Mouse (Mus musculus): ENCODE results near the gene Cdh16. TPM values are rescaled to one million over a fixed set of nuclear protein-coding genes. Genes with fewer than 3 reads are reported as not detected.
"Not testable (repeated sequence)": the region's sequence is repeated elsewhere in the genome, so short reads cannot be mapped to it uniquely, and the experiment has no call there.

Cdh16 gene
- 13.8 and 17.2 TPM in 2 replicates for polyA plus RNA-seq (2015; fragmentation: Nextera tagmentation; extraction: Ambion mirVana)

GRCm38 (mm10) chr8:104624161-104624560 is at the start of gene Cdh16:
Gene Cdh16 (minus strand): TSS chr8:104624396.
- H3K4me2 ChIP-seq (replicated peaks; ENCODE audit: low read depth, low read length): no peak within 1 kb of the TSS
- H3K9ac ChIP-seq (replicated peaks; ENCODE audit: low read depth): no peak within 1 kb of the TSS
- no peak within 1 kb of the TSS for H3K4me3 ChIP-seq (ENCODE audit: low read depth, low read length)
- no peaks in the 10 kb centered on the region for H3K9me3 ChIP-seq (ENCODE audit: low read length)
- peak; percentile 90 for ATAC-seq
- H3K27ac ChIP-seq (ENCODE audit: low read length): peak within 1 kb of the TSS; percentile 34
- H3K36me3 ChIP-seq (ENCODE audit: insufficient read depth, low read length): no peaks in the 10 kb centered on the region
- H3K27me3 ChIP-seq (replicated peaks; ENCODE audit: insufficient read depth, low read length): no peaks in the 10 kb centered on the region
- 56% methylated on average over 6 of the region's 6 CpGs for WGBS
- DNase-seq (ENCODE audit: low spot score): peak; percentile 80
- H3K4me1 ChIP-seq (ENCODE audit: insufficient read depth, low read depth, low read length): no peaks in the 10 kb centered on the region
- TF ChIP-seq EP300 (IDR thresholded peaks at IDR 0.05): no peak
- no peak for TF ChIP-seq CTCF (IDR thresholded peaks at IDR 0.05)

- 69% methylated on average over 4 of the region's 4 CpGs for WGBS
- H3K4me2 ChIP-seq (replicated peaks; ENCODE audit: low read depth, low read length): no peak overlapping the region
- no peak overlapping the region for H3K4me3 ChIP-seq (ENCODE audit: low read depth, low read length)
- H3K27ac ChIP-seq (ENCODE audit: low read length): no peak overlapping the region
- no peak overlapping the region for H3K9ac ChIP-seq (replicated peaks; ENCODE audit: low read depth)
- no peaks in the 10 kb centered on the region for H3K36me3 ChIP-seq (ENCODE audit: insufficient read depth, low read length)
- H3K9me3 ChIP-seq (ENCODE audit: low read length): no peaks in the 10 kb centered on the region
- ATAC-seq (no peak), DNase-seq (ENCODE audit: low spot score) (no peak)
- TF ChIP-seq EP300 (IDR thresholded peaks at IDR 0.05) (no peak), CTCF (IDR thresholded peaks at IDR 0.05) (no peak)
- H3K27me3 ChIP-seq (replicated peaks; ENCODE audit: insufficient read depth, low read length): no peaks in the 10 kb centered on the region
- no peaks in the 10 kb centered on the region for H3K4me1 ChIP-seq (ENCODE audit: insufficient read depth, low read depth, low read length)
Measured at GRCm38 (mm10) chr8:104655614-104656013, 31.4 kb upstream of the Cdh16 start.

- H3K4me3 ChIP-seq (ENCODE audit: low read depth, low read length): no peak overlapping the region
- ATAC-seq (peak; percentile 75), DNase-seq (ENCODE audit: low spot score) (peak; percentile 91)
- no peaks in the 10 kb centered on the region for H3K27me3 ChIP-seq (replicated peaks; ENCODE audit: insufficient read depth, low read length)
- H3K9ac ChIP-seq (replicated peaks; ENCODE audit: low read depth): no peak overlapping the region
- no peak overlapping the region for H3K4me2 ChIP-seq (replicated peaks; ENCODE audit: low read depth, low read length)
- no peaks in the 10 kb centered on the region for H3K4me1 ChIP-seq (ENCODE audit: insufficient read depth, low read depth, low read length)
- no peaks in the 10 kb centered on the region for H3K36me3 ChIP-seq (ENCODE audit: insufficient read depth, low read length)
- H3K9me3 ChIP-seq (ENCODE audit: low read length): no peaks in the 10 kb centered on the region
- TF ChIP-seq EP300 (IDR thresholded peaks at IDR 0.05) (no peak), CTCF (IDR thresholded peaks at IDR 0.05) (peak; percentile 94)
- H3K27ac ChIP-seq (ENCODE audit: low read length): no peak overlapping the region
- WGBS: 3% methylated on average over 3 of the region's 3 CpGs
Measured at GRCm38 (mm10) chr8:104654984-104655383, 30.8 kb upstream of the Cdh16 start.

- H3K9me3 ChIP-seq (ENCODE audit: low read length); H3K9ac ChIP-seq (replicated peaks; ENCODE audit: low read depth); H3K27me3 ChIP-seq (replicated peaks; ENCODE audit: insufficient read depth, low read length); DNase-seq (ENCODE audit: low spot score); H3K4me3 ChIP-seq (ENCODE audit: low read depth, low read length); H3K27ac ChIP-seq (ENCODE audit: low read length); H3K4me2 ChIP-seq (replicated peaks; ENCODE audit: low read depth, low read length); H3K36me3 ChIP-seq (ENCODE audit: insufficient read depth, low read length); ATAC-seq: not testable (repeated sequence)
- H3K4me1 ChIP-seq (ENCODE audit: insufficient read depth, low read depth, low read length): peaks cover 12% of the 10 kb centered on the region
- WGBS: 70% methylated on average over 3 of the region's 3 CpGs
- TF ChIP-seq CTCF (IDR thresholded peaks at IDR 0.05): peak; percentile 17; the same call in 1 of the 2 replicates
Measured at GRCm38 (mm10) chr8:104644187-104644586, 20.0 kb upstream of the Cdh16 start.

GRCm38 (mm10) chr8:104642324-104642654 is 18.1 kb upstream of the Cdh16 start:
- 79% methylated on average over 6 of the region's 6 CpGs for WGBS
- ATAC-seq (peak; percentile 7; the same call in 1 of the 2 replicates), DNase-seq (ENCODE audit: low spot score) (no peak)
- Histone ChIP-seq H3K9me3 (ENCODE audit: low read length) (no peaks in the 10 kb centered on the region), H3K4me1 (ENCODE audit: insufficient read depth, low read depth, low read length) (peaks cover 12% of the 10 kb centered on the region), H3K9ac (replicated peaks; ENCODE audit: low read depth) (peak overlapping the region; percentile 69), H3K4me2 (replicated peaks; ENCODE audit: low read depth, low read length) (peak overlapping the region; percentile 65), H3K36me3 (ENCODE audit: insufficient read depth, low read length) (no peaks in the 10 kb centered on the region), H3K27ac (ENCODE audit: low read length) (peak overlapping the region; percentile 48; the same call in 1 of the 2 replicates), H3K27me3 (replicated peaks; ENCODE audit: insufficient read depth, low read length) (no peaks in the 10 kb centered on the region), H3K4me3 (ENCODE audit: low read depth, low read length) (peak overlapping the region; percentile 78)
- TF ChIP-seq CTCF (IDR thresholded peaks at IDR 0.05): no peak
- no peak for TF ChIP-seq EP300 (IDR thresholded peaks at IDR 0.05)

GRCm38 (mm10) chr8:104641426-104642323 is 17.5 kb upstream of the Cdh16 start, which contains the start of gene Ciao2b:
Gene Ciao2b (minus strand): TSS chr8:104641965.
- peak within 1 kb of the TSS; percentile 48 for H3K27ac ChIP-seq (ENCODE audit: low read length)
- peaks cover 12% of the 10 kb centered on the region for H3K4me1 ChIP-seq (ENCODE audit: insufficient read depth, low read depth, low read length)
- DNase-seq (ENCODE audit: low spot score): peak; percentile 95
- H3K27me3 ChIP-seq (replicated peaks; ENCODE audit: insufficient read depth, low read length): no peaks in the 10 kb centered on the region
- no peaks in the 10 kb centered on the region for H3K36me3 ChIP-seq (ENCODE audit: insufficient read depth, low read length)
- peak within 1 kb of the TSS; percentile 78 for H3K4me3 ChIP-seq (ENCODE audit: low read depth, low read length)
- ATAC-seq: peak; percentile 99
- H3K9me3 ChIP-seq (ENCODE audit: low read length): no peaks in the 10 kb centered on the region
- H3K4me2 ChIP-seq (replicated peaks; ENCODE audit: low read depth, low read length): peak within 1 kb of the TSS; percentile 65
- peak within 1 kb of the TSS; percentile 69 for H3K9ac ChIP-seq (replicated peaks; ENCODE audit: low read depth)
- no peak for TF ChIP-seq EP300 (IDR thresholded peaks at IDR 0.05)
- TF ChIP-seq CTCF (IDR thresholded peaks at IDR 0.05): no peak
- WGBS: under 1% methylated on average over 66 of the region's 66 CpGs

Data from lung, postnatal 0 days (tissue).